Mouse (Mus musculus) activated CD4-positive, CD25-positive, alpha-beta regulatory T cell, adult 4 months (primary cell): ENCODE results near the gene Elovl6. TPM values are rescaled to one million over a fixed set of nuclear protein-coding genes. Genes with fewer than 3 reads are reported as not detected.

ENCODE experiments used
- ATAC-seq: one replicate; pipeline ENCODE4 v1.8.0; 2017
- polyA plus RNA-seq, 2 experiments: library from polyadenylated mRNA; unstranded; fragments of 100-300 nt; shearing (Covaris generic); gene quantifications; one replicate each; pipeline ENCODE4 v1.2.1; 2017

Elovl6 gene
- polyA plus RNA-seq, 2 experiments from 2014 or later = 11.0 to 11.3 TPM

GRCm38 (mm10) chr3:129566876-129567275 is 34.7 kb downstream of the Elovl6 start:
- no peak for ATAC-seq

GRCm38 (mm10) chr3:129568506-129568905 is 36.4 kb downstream of the Elovl6 start:
- ATAC-seq = no peak

GRCm38 (mm10) chr3:129570989-129571388 is 38.8 kb downstream of the Elovl6 start:
- no peak for ATAC-seq

- no peak for ATAC-seq
Measured at GRCm38 (mm10) chr3:129571642-129572041, 39.5 kb downstream of the Elovl6 start.

GRCm38 (mm10) chr3:129572959-129573358 is 40.8 kb downstream of the Elovl6 start:
- ATAC-seq = no peak

- no peak for ATAC-seq
Measured at GRCm38 (mm10) chr3:129573609-129574008, 41.5 kb downstream of the Elovl6 start.

- ATAC-seq = no peak
Measured at GRCm38 (mm10) chr3:129575086-129575485, 42.9 kb downstream of the Elovl6 start.

GRCm38 (mm10) chr3:129576522-129576921 is 44.4 kb downstream of the Elovl6 start:
- ATAC-seq = no peak

- no peak for ATAC-seq
Measured at GRCm38 (mm10) chr3:129578741-129579475, 46.8 kb downstream of the Elovl6 start.

- no peak for ATAC-seq
Measured at GRCm38 (mm10) chr3:129581024-129581423, 48.9 kb downstream of the Elovl6 start.

- ATAC-seq = no peak
Measured at GRCm38 (mm10) chr3:129582449-129582848, 50.3 kb downstream of the Elovl6 start.

GRCm38 (mm10) chr3:129583290-129583689 is 51.1 kb downstream of the Elovl6 start:
- no peak for ATAC-seq

- no peak for ATAC-seq
Measured at GRCm38 (mm10) chr3:129587916-129588315, 55.8 kb downstream of the Elovl6 start.

GRCm38 (mm10) chr3:129588753-129589152 is 56.6 kb downstream of the Elovl6 start:
- peak; percentile 20 for ATAC-seq

GRCm38 (mm10) chr3:129589705-129590104 is 57.5 kb downstream of the Elovl6 start:
- no peak for ATAC-seq

GRCm38 (mm10) chr3:129590548-129591226 is 58.5 kb downstream of the Elovl6 start:
- peak; percentile 80 for ATAC-seq

GRCm38 (mm10) chr3:129591251-129591650 is 59.1 kb downstream of the Elovl6 start:
- ATAC-seq = no peak

GRCm38 (mm10) chr3:129591761-129592160 is 59.6 kb downstream of the Elovl6 start:
- ATAC-seq = no peak

- no peak for ATAC-seq
Measured at GRCm38 (mm10) chr3:129593001-129593400, 60.8 kb downstream of the Elovl6 start.

GRCm38 (mm10) chr3:129593735-129594134 is 61.6 kb downstream of the Elovl6 start:
- no peak for ATAC-seq

- ATAC-seq = no peak
Measured at GRCm38 (mm10) chr3:129596098-129596497, 63.9 kb downstream of the Elovl6 start.

- peak; percentile 94 for ATAC-seq
Measured at GRCm38 (mm10) chr3:129602289-129602688, 70.1 kb downstream of the Elovl6 start.

- no peak for ATAC-seq
Measured at GRCm38 (mm10) chr3:129605487-129605886, 73.3 kb downstream of the Elovl6 start.

GRCm38 (mm10) chr3:129605934-129606333 is 73.8 kb downstream of the Elovl6 start:
- ATAC-seq = no peak
